Mouse (Mus musculus): Measurements from ENCODE around the gene Sall4. TPM values are rescaled to one million over a fixed set of nuclear protein-coding genes. Genes with fewer than 3 reads are reported as not detected.
"Not testable (repeated sequence)": the region's sequence is repeated elsewhere in the genome, so short reads cannot be mapped to it uniquely, and the experiment has no call there.

Sall4 gene
- polyA plus RNA-seq, 1 experiment from 2014 or later, result 0.08 TPM

DNA sequence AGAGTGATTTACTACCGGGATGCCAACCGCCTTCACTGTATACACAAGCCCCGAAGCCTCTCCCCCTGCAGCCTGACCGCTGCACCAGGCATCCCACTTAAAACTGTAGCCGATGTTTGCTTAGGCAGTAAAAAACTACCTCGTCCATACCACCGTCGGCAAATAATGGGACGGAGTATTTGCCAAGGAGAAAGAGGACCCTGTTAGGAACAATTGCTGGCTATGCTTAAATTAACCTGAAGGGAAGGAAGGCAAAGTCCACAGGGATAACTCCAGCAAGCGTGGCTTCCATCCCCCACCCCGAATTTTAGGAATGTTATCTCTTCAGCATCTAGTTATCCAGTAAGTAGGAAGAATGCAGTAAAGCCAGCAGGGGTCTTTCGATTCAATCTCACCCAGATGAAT lies 5.3 kb downstream of the Sall4 start:
- no peaks in the 10 kb centered on the region for H3K9me3 ChIP-seq (ENCODE audit: control insufficient read depth)
- no peak overlapping the region for H3K4me3 ChIP-seq (ENCODE audit: low read depth, low read length)
- no peak for TF ChIP-seq CTCF (IDR thresholded peaks at IDR 0.05; ENCODE audit: low read depth)
- peaks cover 44% of the 10 kb centered on the region for H3K27me3 ChIP-seq (replicated peaks; ENCODE audit: control insufficient read depth, insufficient read depth, low read length)
- ATAC-seq, result no peak
- 7% methylated on average over 12 of the region's 12 CpGs for WGBS
- no peak overlapping the region for H3K9ac ChIP-seq (ENCODE audit: low read depth, low read length)
- peaks cover 7% of the 10 kb centered on the region for H3K4me1 ChIP-seq (replicated peaks; ENCODE audit: control insufficient read depth, insufficient read depth, low read length)
- no peaks in the 10 kb centered on the region for H3K36me3 ChIP-seq (ENCODE audit: control insufficient read depth, insufficient read depth)
- no peak overlapping the region for H3K4me2 ChIP-seq (replicated peaks; ENCODE audit: low read depth)
- no peak overlapping the region for H3K27ac ChIP-seq (ENCODE audit: low read depth, low read length)

- H3K27me3 ChIP-seq (replicated peaks; ENCODE audit: control insufficient read depth, insufficient read depth, low read length), result peaks cover 39% of the 10 kb centered on the region
- WGBS, result 29% methylated on average over 4 of the region's 4 CpGs
These were observed 5.8 kb downstream of the Sall4 start for GRCm38 (mm10) chr2:168761954-168762353.

GRCm38 (mm10) chr2:168761141-168761540 lies 6.6 kb downstream of the Sall4 start:
- Histone ChIP-seq H3K9me3 (ENCODE audit: control insufficient read depth) (no peaks in the 10 kb centered on the region), H3K27ac (ENCODE audit: low read depth, low read length) (no peak overlapping the region), H3K36me3 (ENCODE audit: control insufficient read depth, insufficient read depth) (no peaks in the 10 kb centered on the region), H3K4me3 (ENCODE audit: low read depth, low read length) (no peak overlapping the region), H3K9ac (ENCODE audit: low read depth, low read length) (no peak overlapping the region), H3K4me2 (replicated peaks; ENCODE audit: low read depth) (no peak overlapping the region), H3K4me1 (replicated peaks; ENCODE audit: control insufficient read depth, insufficient read depth, low read length) (peaks cover 1% of the 10 kb centered on the region), H3K27me3 (replicated peaks; ENCODE audit: control insufficient read depth, insufficient read depth, low read length) (peaks cover 31% of the 10 kb centered on the region)
- no peak for TF ChIP-seq CTCF (IDR thresholded peaks at IDR 0.05; ENCODE audit: low read depth)
- WGBS, result 75% methylated on average over 9 of the region's 9 CpGs
- no peak for ATAC-seq

More at GRCm38 (mm10) chr2:168761954-168762353, 5.8 kb downstream of the Sall4 start:
- Histone ChIP-seq H3K9ac (ENCODE audit: low read depth, low read length) (no peak overlapping the region), H3K36me3 (ENCODE audit: control insufficient read depth, insufficient read depth) (no peaks in the 10 kb centered on the region), H3K27ac (ENCODE audit: low read depth, low read length) (no peak overlapping the region), H3K4me2 (replicated peaks; ENCODE audit: low read depth) (no peak overlapping the region), H3K9me3 (ENCODE audit: control insufficient read depth) (no peaks in the 10 kb centered on the region), H3K4me1 (replicated peaks; ENCODE audit: control insufficient read depth, insufficient read depth, low read length) (peaks cover 7% of the 10 kb centered on the region), H3K4me3 (ENCODE audit: low read depth, low read length) (no peak overlapping the region)
- TF ChIP-seq CTCF (IDR thresholded peaks at IDR 0.05; ENCODE audit: low read depth), result no peak
- no peak for ATAC-seq

DNA sequence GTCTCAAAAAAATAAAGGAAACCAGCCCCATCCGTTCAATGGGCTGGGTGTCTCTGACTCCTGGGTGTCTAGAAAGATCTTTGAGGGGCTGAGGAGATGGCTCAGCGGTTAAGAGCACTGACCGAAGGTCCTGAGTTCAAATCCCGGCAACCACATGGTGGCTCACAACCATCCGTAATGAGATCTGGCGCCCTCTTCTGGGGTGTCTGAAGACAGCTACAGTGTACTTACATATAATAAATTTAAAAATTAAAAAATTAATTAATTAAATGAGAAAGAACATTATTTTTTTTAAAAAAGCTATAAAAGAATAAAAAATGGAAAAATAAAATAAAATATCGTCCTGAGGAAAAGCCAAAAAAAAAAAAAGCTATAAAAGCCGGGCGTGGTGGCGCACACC lies 23.3 kb downstream of the Sall4 start:
- not testable (repeated sequence) for H3K27ac ChIP-seq (ENCODE audit: low read depth, low read length); H3K4me1 ChIP-seq (replicated peaks; ENCODE audit: control insufficient read depth, insufficient read depth, low read length); H3K36me3 ChIP-seq (ENCODE audit: control insufficient read depth, insufficient read depth); ATAC-seq; H3K9ac ChIP-seq (ENCODE audit: low read depth, low read length); H3K4me3 ChIP-seq (ENCODE audit: low read depth, low read length); H3K9me3 ChIP-seq (ENCODE audit: control insufficient read depth); H3K27me3 ChIP-seq (replicated peaks; ENCODE audit: control insufficient read depth, insufficient read depth, low read length); H3K4me2 ChIP-seq (replicated peaks; ENCODE audit: low read depth)
- 89% methylated on average over 10 of the region's 10 CpGs for WGBS

GRCm38 (mm10) chr2:168742649-168743048 lies 25.1 kb downstream of the Sall4 start:
- no peak overlapping the region for H3K9ac ChIP-seq (ENCODE audit: low read depth, low read length)
- H3K27me3 ChIP-seq (replicated peaks; ENCODE audit: control insufficient read depth, insufficient read depth, low read length), result no peaks in the 10 kb centered on the region
- 13% methylated on average over 7 of the region's 7 CpGs for WGBS
- ATAC-seq, result no peak
- peak overlapping the region; percentile 85 for H3K4me3 ChIP-seq (ENCODE audit: low read depth, low read length)
- 0 out of 2 replicates have a peak, but pooled peaks cover 6% of the 10 kb centered on the region for H3K4me1 ChIP-seq (replicated peaks; ENCODE audit: control insufficient read depth, insufficient read depth, low read length)
- peak overlapping the region; percentile 93 for H3K27ac ChIP-seq (ENCODE audit: low read depth, low read length)
- H3K4me2 ChIP-seq (replicated peaks; ENCODE audit: low read depth), result peak overlapping the region; percentile 85
- no peaks in the 10 kb centered on the region for H3K9me3 ChIP-seq (ENCODE audit: control insufficient read depth)
- no peaks in the 10 kb centered on the region for H3K36me3 ChIP-seq (ENCODE audit: control insufficient read depth, insufficient read depth)
- peak; percentile 85 for TF ChIP-seq CTCF (IDR thresholded peaks at IDR 0.05; ENCODE audit: low read depth)

DNA sequence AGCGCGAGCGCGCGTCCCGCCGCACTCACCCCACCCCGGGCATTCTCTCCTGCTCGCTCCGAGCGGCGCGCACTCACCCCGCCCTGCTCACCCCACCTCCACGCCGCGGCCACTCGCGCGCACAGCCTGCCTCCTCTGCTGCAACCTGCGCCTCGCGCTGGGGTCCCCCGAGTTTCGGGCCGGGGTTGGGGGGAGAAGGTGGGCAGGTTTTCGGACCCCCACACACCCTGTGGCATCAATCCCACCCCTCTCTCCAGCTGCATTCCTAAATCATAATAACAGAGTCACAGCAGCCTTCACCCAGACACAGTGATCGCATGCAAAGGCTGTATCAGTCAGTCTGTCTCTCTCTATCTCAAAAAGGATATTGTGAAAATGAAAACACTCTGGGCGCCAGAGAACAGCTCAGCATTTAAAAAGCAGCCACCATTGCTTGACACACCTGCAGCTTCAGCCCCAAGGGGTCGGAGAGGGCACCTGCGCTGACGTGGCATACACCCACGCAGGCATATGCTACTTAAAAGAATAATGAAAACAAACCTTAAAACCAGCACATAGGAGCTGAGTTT lies 25.6 kb downstream of the Sall4 start, which contains the start of gene Atp9a:
TSS of gene Atp9a (minus strand) at position 351 of the 569 bp plus-strand sequence.
- Histone ChIP-seq H3K9me3 (ENCODE audit: control insufficient read depth) (no peaks in the 10 kb centered on the region), H3K27ac (ENCODE audit: low read depth, low read length) (peak within 1 kb of the TSS; percentile 93), H3K9ac (ENCODE audit: low read depth, low read length) (peak within 1 kb of the TSS; percentile 80), H3K27me3 (replicated peaks; ENCODE audit: control insufficient read depth, insufficient read depth, low read length) (no peaks in the 10 kb centered on the region), H3K4me1 (replicated peaks; ENCODE audit: control insufficient read depth, insufficient read depth, low read length) (0 out of 2 replicates have a peak, but pooled peaks cover 6% of the 10 kb centered on the region), H3K4me2 (replicated peaks; ENCODE audit: low read depth) (peak within 1 kb of the TSS; percentile 85), H3K4me3 (ENCODE audit: low read depth, low read length) (peak within 1 kb of the TSS; percentile 85), H3K36me3 (ENCODE audit: control insufficient read depth, insufficient read depth) (no peaks in the 10 kb centered on the region)
- no peak for TF ChIP-seq CTCF (IDR thresholded peaks at IDR 0.05; ENCODE audit: low read depth)
- 5% methylated on average over 26 of the region's 33 CpGs for WGBS
- ATAC-seq, result peak; percentile 57

All from intestine, postnatal 0 days (tissue).